Mouse (Mus musculus): ENCODE data around the gene Zscan29.

- TF ChIP-seq CTCF (conservative IDR thresholded peaks at IDR 0.05; ENCODE audit: low read length) (no peak), POU5F1 (IDR thresholded peaks at IDR 0.05; ENCODE audit: borderline replicate concordance, low read length) (no peak), NANOG (IDR thresholded peaks at IDR 0.05; ENCODE audit: borderline replicate concordance, low read length) (no peak)
Measured at GRCm38 (mm10) chr2:121206541-121206940, 35.6 kb upstream of the Zscan29 start.
